Mouse (Mus musculus) c-Kit-negative CD71-positive TER-119-positive erythroid progenitor cells, embryonic 14.5 days (primary cell): Measurements from ENCODE around the gene Olfr970.
"Not testable (repeated sequence)": the region's sequence is repeated elsewhere in the genome, so short reads cannot be mapped to it uniquely, and the experiment has no call there.

Source experiments
- DNase-seq: peaks from one replicate; pipeline ENCODE4 v3.0.0-alpha.2; 2013; ENCODE audit warnings: low read depth, low spot score

The Olfr970 gene

DNA sequence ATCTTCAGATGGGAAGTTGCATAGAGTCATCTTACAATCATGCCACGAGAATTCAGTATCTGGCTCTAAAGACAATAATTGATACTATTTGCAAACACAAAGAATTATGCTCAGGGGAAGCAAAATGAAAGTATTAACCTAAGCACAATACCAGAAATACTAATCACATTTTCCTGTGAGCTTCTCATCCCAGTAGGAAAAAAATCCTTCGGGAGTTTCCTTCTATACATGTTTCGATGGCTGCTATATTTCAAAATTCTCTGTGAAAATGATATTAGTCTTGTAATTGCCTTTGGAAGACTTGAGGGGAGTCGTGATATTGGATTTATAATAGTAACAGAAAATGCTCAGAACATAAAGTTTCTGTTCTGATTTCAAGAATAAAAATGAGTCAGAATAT lies at the start of gene Olfr970:
Gene Olfr970 (plus strand): TSS at position 301 of the 400 bp plus-strand sequence.
- DNase-seq: no peak

DNA sequence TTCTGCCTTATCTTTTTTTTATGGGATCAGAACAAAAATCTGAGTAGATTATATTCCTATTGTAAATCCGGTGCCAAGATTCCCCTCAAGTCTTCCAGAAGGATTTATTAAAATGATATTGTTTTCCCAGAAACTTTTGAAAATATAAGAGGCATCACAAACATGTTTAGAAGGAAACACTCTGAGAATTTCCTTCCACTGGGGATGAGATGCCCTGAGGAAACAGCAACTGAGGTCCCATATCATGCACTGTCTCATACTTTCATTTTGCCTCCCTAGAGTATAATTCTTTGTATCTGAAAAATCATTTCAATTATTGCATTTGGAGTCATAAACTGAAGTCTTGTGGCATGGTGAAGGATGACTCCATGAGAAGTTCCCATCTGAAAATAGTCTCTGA lies 25.5 kb upstream of the Olfr970 start, which contains the start of gene Olfr968:
Gene Olfr968 (minus strand): TSS at position 101 of the 400 bp plus-strand sequence.
- DNase-seq: no peak

DNA sequence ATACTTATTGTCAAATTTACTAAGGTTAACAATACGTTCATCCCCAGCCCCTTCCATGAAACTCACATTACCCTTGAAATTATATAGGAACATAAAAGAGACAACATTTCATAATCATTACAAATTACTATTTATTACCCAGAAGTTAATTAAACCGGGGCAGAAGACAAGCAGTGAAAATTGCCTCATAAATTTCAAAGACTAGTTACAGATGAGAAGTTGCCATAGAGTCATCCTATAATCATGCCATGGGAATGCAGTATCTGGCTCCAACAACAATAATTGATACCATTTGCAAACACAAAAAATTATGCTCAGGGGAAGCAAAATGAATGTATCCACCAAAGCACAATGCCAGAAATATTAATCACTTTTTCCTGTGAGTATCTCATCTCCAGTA lies 18.1 kb upstream of the Olfr970 start, which contains the start of gene Olfr969:
Gene Olfr969 (plus strand): TSS at position 388 of the 400 bp plus-strand sequence.
- DNase-seq: no peak

GRCm38 (mm10) chr9:39836576-39836975 lies 27.9 kb downstream of the Olfr970 start, which contains the start of gene Olfr971:
Gene Olfr971 (plus strand): TSS chr9:39836876.
- not testable (repeated sequence) for DNase-seq

GRCm38 (mm10) chr9:39866122-39866521 lies 57.5 kb downstream of the Olfr970 start, which contains the start of gene Olfr972:
Gene Olfr972 (plus strand): TSS chr9:39866422.
- no peak for DNase-seq
